Mouse (Mus musculus): ENCODE data around the gene Rpl13a.
"Not testable (repeated sequence)": the region's sequence is repeated elsewhere in the genome, so short reads cannot be mapped to it uniquely, and the experiment has no call there.

Rpl13a gene

GRCm38 (mm10) chr7:45128624-45129246 is at the start of gene Rpl13a:
Rpl13a (minus strand) TSS chr7:45128761.
- DNase-seq (ENCODE audit: low spot score): peak; percentile 97

GRCm38 (mm10) chr7:45176356-45176755 is 47.8 kb upstream of the Rpl13a start:
- no peak for DNase-seq (ENCODE audit: low spot score)

GRCm38 (mm10) chr7:45175929-45176328 is 47.4 kb upstream of the Rpl13a start:
- DNase-seq (ENCODE audit: low spot score): no peak

GRCm38 (mm10) chr7:45175398-45175797 is 46.8 kb upstream of the Rpl13a start:
- DNase-seq (ENCODE audit: low spot score): no peak

- DNase-seq (ENCODE audit: low spot score): no peak
These were observed 46.2 kb upstream of the Rpl13a start for GRCm38 (mm10) chr7:45174567-45175280.

- not testable (repeated sequence) for DNase-seq (ENCODE audit: low spot score)
These were observed 45.2 kb upstream of the Rpl13a start for GRCm38 (mm10) chr7:45173772-45174171.

GRCm38 (mm10) chr7:45172974-45173373 is 44.4 kb upstream of the Rpl13a start:
- no peak for DNase-seq (ENCODE audit: low spot score)

- DNase-seq (ENCODE audit: low spot score): no peak
These were observed 40.9 kb upstream of the Rpl13a start for GRCm38 (mm10) chr7:45169495-45169894.

GRCm38 (mm10) chr7:45168656-45169055 is 40.1 kb upstream of the Rpl13a start:
- no peak for DNase-seq (ENCODE audit: low spot score)

- no peak for DNase-seq (ENCODE audit: low spot score)
These were observed 39.3 kb upstream of the Rpl13a start for GRCm38 (mm10) chr7:45167761-45168445.

- DNase-seq (ENCODE audit: low spot score): no peak
These were observed 38.4 kb upstream of the Rpl13a start for GRCm38 (mm10) chr7:45166950-45167401.

- DNase-seq (ENCODE audit: low spot score): no peak
These were observed 37.1 kb upstream of the Rpl13a start for GRCm38 (mm10) chr7:45165701-45166100.

GRCm38 (mm10) chr7:45164833-45165232 is 36.3 kb upstream of the Rpl13a start:
- DNase-seq (ENCODE audit: low spot score): no peak

GRCm38 (mm10) chr7:45163735-45164490 is 35.4 kb upstream of the Rpl13a start, which contains the start of gene Slc17a7:
Slc17a7 (plus strand) TSS chr7:45163949.
- no peak for DNase-seq (ENCODE audit: low spot score)

GRCm38 (mm10) chr7:45162996-45163615 is 34.5 kb upstream of the Rpl13a start:
- DNase-seq (ENCODE audit: low spot score): no peak

- no peak for DNase-seq (ENCODE audit: low spot score)
These were observed 34.0 kb upstream of the Rpl13a start for GRCm38 (mm10) chr7:45162551-45162950.

GRCm38 (mm10) chr7:45161612-45162473 is 33.3 kb upstream of the Rpl13a start:
- peak; percentile 89 for DNase-seq (ENCODE audit: low spot score)

- DNase-seq (ENCODE audit: low spot score): no peak
These were observed 32.3 kb upstream of the Rpl13a start for GRCm38 (mm10) chr7:45160866-45161265.

- DNase-seq (ENCODE audit: low spot score): no peak
These were observed 31.8 kb upstream of the Rpl13a start for GRCm38 (mm10) chr7:45160316-45160800.

GRCm38 (mm10) chr7:45158991-45159390 is 30.4 kb upstream of the Rpl13a start:
- DNase-seq (ENCODE audit: low spot score): no peak

- DNase-seq (ENCODE audit: low spot score): no peak
These were observed 28.9 kb upstream of the Rpl13a start for GRCm38 (mm10) chr7:45157459-45157858.
